Comparison of ENCODE assay signal across 9 mouse cellular contexts in the genomic region with DNA sequence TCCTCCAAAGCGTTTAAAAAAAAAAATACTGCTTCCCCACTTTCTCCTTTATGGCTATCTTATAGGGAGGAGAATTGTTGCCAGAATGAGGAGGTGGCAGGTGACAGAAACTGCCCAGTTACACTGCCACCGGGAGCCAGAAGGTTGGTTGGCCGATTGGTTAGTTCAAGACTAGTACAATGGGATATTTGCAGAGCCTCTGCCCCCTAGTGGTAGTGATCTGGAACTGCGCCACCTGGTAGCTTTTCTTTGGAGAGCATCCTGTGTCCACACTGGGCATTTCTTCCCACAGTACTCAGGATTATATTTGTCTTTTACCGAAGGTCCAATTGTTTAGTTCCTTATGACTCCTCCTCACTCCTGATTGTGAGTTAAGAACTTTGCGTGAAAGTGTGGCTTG. TPM values are rescaled to one million over a fixed set of nuclear protein-coding genes. Genes with fewer than 3 reads are reported as not detected.
A peak's percentile ranks its signal among the peaks of the same experiment; 100 is the strongest.
DNase-seq lines count a peak whose midpoint lies in the region; ATAC-seq and TF ChIP-seq lines count a peak whose summit lies in the region.
"Had no signal": no experiment of that assay in that cellular context is flagged by ENCODE, and none has a peak within 500 bp of the region (broad histone marks: within the 10 kb centered on the region; RNA-seq: fewer than 3 reads in every experiment).

No protein-coding gene starts in this region.

- peak; percentile 91 for TF ChIP-seq CTCF in left cerebral cortex, adult 2 months (IDR thresholded peaks at IDR 0.05)
- TF ChIP-seq CTCF in liver, postnatal 0 days (IDR thresholded peaks at IDR 0.05; ENCODE audit: low read depth): peak; percentile 93

- in situ Hi-C loops in ES-E14 (cut with MboI; ENCODE audit: low sequenced_read_pairs in 2 of 2, unreplicated experiment in 2 of 2): no loop called here

- TF ChIP-seq EP300 in liver, postnatal 0 days (IDR thresholded peaks at IDR 0.05; ENCODE audit: low read depth): no peak

- no peak overlapping the region for H3K4me3 ChIP-seq in left cerebral cortex, adult 2 months
- H3K4me3 ChIP-seq in ES-E14 (ENCODE audit: insufficient read depth in 1 of 2, low read depth in 1 of 2, low read length in 2 of 2, poor library complexity in 1 of 2, severe bottlenecking in 1 of 2): no peak overlapping the region
- H3K4me3 ChIP-seq in liver, postnatal 0 days (ENCODE audit: low read depth, low read length): no peak overlapping the region
- H3K4me3 ChIP-seq: heart, embryonic 13.5 days; myocyte had no signal

- 0 out of 2 replicates have a peak, but pooled peaks cover 6% of the 10 kb centered on the region for H3K27me3 ChIP-seq in liver, postnatal 0 days (ENCODE audit: insufficient read depth, low read length)

- peak; percentile 63 for ATAC-seq in erythroblast, adult 5-6 weeks (replicated peaks; ENCODE audit: low FRiP score, poor library complexity, severe bottlenecking)
- ATAC-seq in liver, postnatal 0 days: no peak

- peak in 1 of 2 experiments; percentile 53 for DNase-seq in left cerebral cortex, adult 2 months (ENCODE audit: extremely low spot score in 1 of 2, low spot score in 2 of 2)
- no peak for DNase-seq in left cerebral cortex, adult 8-10 months (ENCODE audit: low spot score in 2 of 2)
- peak; percentile 58 for DNase-seq in ES-E14 (ENCODE audit: low read depth, low spot score)
- DNase-seq in adrenal gland, postnatal 10 days: peak; percentile 72
- peak; percentile 67 for DNase-seq in liver, postnatal 0 days
- DNase-seq in spleen, postnatal 36 days (ENCODE audit: low spot score in 2 of 2): peak; percentile 24 to 56

- no peaks in the 10 kb centered on the region for H3K36me3 ChIP-seq in ES-E14 (ENCODE audit: control insufficient read depth, insufficient read depth, low read length, poor library complexity, severe bottlenecking)
- no peaks in the 10 kb centered on the region for H3K36me3 ChIP-seq in liver, postnatal 0 days (replicated peaks; ENCODE audit: insufficient read depth, low read length)
- H3K36me3 ChIP-seq: heart, embryonic 13.5 days had no signal

- no peak overlapping the region for H3K27ac ChIP-seq in left cerebral cortex, adult 2 months
- no peak overlapping the region for H3K27ac ChIP-seq in ES-E14 (ENCODE audit: insufficient read depth, low read depth, low read length, poor library complexity, severe bottlenecking)
- no peak overlapping the region for H3K27ac ChIP-seq in liver, postnatal 0 days (ENCODE audit: low read depth)
- H3K27ac ChIP-seq: heart, embryonic 13.5 days had no signal

- no peak overlapping the region for H3K4me2 ChIP-seq in liver, postnatal 0 days (ENCODE audit: low read depth, low read length)
- H3K4me2 ChIP-seq: heart, embryonic 13.5 days had no signal

- no peak overlapping the region for H3K9ac ChIP-seq in ES-E14 (ENCODE audit: insufficient read depth, low read depth, low read length, poor library complexity, severe bottlenecking)
- H3K9ac ChIP-seq in liver, postnatal 0 days (replicated peaks): no peak overlapping the region
- H3K9ac ChIP-seq: heart, embryonic 13.5 days had no signal

- intact Hi-C loops in left cerebral cortex, adult 2 months (cut with DNase I): no loop called here

- no peaks in the 10 kb centered on the region for H3K4me1 ChIP-seq in ES-E14 (ENCODE audit: control insufficient read depth in 2 of 2, insufficient read depth in 2 of 2, low read length in 2 of 2, poor library complexity in 1 of 2)
- H3K4me1 ChIP-seq in liver, postnatal 0 days (ENCODE audit: insufficient read depth): peaks cover 7% of the 10 kb centered on the region

- WGBS in liver, postnatal 0 days (ENCODE audit: insufficient replicate concordance): 23% methylated on average over 6 of the region's 6 CpGs

- no peaks in the 10 kb centered on the region for H3K9me3 ChIP-seq in ES-E14 (ENCODE audit: control insufficient read depth, insufficient read depth, low read depth, low read length)
- H3K9me3 ChIP-seq in liver, postnatal 0 days (ENCODE audit: low read length): no peaks in the 10 kb centered on the region
- H3K9me3 ChIP-seq: heart, embryonic 13.5 days had no signal

TF ChIP-seq in ES-E14, 5 proteins besides CTCF, POLR2A, EP300 and RAD21:
- TF ChIP-seq ZNF384 (IDR thresholded peaks at IDR 0.05; ENCODE audit: low read depth, low read length): no peak
- no peak for TF ChIP-seq CHD2 (IDR thresholded peaks at IDR 0.05; ENCODE audit: low read depth, low read length)
- TF ChIP-seq HCFC1 (IDR thresholded peaks at IDR 0.05; ENCODE audit: borderline replicate concordance, insufficient read depth, low read length): no peak
- no peak for TF ChIP-seq ZC3H11A (IDR thresholded peaks at IDR 0.05; ENCODE audit: borderline replicate concordance, low read depth, low read length)
- no peak for TF ChIP-seq MAFK (IDR thresholded peaks at IDR 0.05; ENCODE audit: insufficient read depth, low read depth, low read length)

RNA-seq across cellular contexts. Expression of a gene that starts 15.9 kb away (rescaled TPM):
- total RNA-seq in left cerebral cortex, adult 2 months (2021): 1 to 10 TPM; 3.3 to 3.7 TPM
- 1 to 10 TPM; 4.2 to 7.1 (median 4.7) TPM for total RNA-seq in left cerebral cortex, adult 8-10 months (2022)
- 0.27 TPM in 1 of 2 replicates, not detected in the other for total RNA-seq in ES-E14 (2012; rRNA removed)
- 10 to 100 TPM in 1 of 2 experiments, 1 to 10 TPM in 1; 5.5 to 20.3 TPM for total RNA-seq in adrenal gland, postnatal 10 days (2021)
- 0.63 TPM in 1 of 2 replicates, not detected in the other for total RNA-seq in erythroblast, adult 5-6 weeks (2015; ENCODE audit: low replicate concordance)
- total RNA-seq in erythroblast, adult 5-6 weeks (2017; ENCODE audit: low replicate concordance): 0.09 and 0.28 TPM in 2 replicates
- polyA plus RNA-seq in liver, postnatal 0 days (2015; fragmentation: Nextera tagmentation; extraction: Ambion mirVana): 5.7 and 5.9 TPM in 2 replicates

RNA-seq across cellular contexts. Expression of a gene that starts 16.8 kb away (rescaled TPM):
- 10 to 100 TPM; 34.2 to 35.1 TPM for total RNA-seq in left cerebral cortex, adult 2 months (2021)
- total RNA-seq in left cerebral cortex, adult 8-10 months (2022): 10 to 100 TPM; 17.2 to 21.0 (median 18.4) TPM
- total RNA-seq in ES-E14 (2012; rRNA removed): 4.8 and 7.0 TPM in 2 replicates
- 1 to 10 TPM; 3.6 to 4.4 TPM for total RNA-seq in adrenal gland, postnatal 10 days (2021)
- total RNA-seq in erythroblast, adult 5-6 weeks (2015; ENCODE audit: low replicate concordance): 46.6 and 48.4 TPM in 2 replicates
- total RNA-seq in erythroblast, adult 5-6 weeks (2017; ENCODE audit: low replicate concordance): 67.2 and 67.9 TPM in 2 replicates
- 8.2 and 9.2 TPM in 2 replicates for polyA plus RNA-seq in liver, postnatal 0 days (2015; fragmentation: Nextera tagmentation; extraction: Ambion mirVana)

RNA-seq across cellular contexts. Expression of a gene that starts 35.9 kb away (rescaled TPM):
- total RNA-seq in left cerebral cortex, adult 2 months (2021): 1 to 10 TPM; 2.6 to 3.7 TPM
- total RNA-seq in left cerebral cortex, adult 8-10 months (2022): 1 to 10 TPM; 3.4 to 5.0 (median 4.2) TPM
- total RNA-seq in ES-E14 (2012; rRNA removed): 2.1 and 3.8 TPM in 2 replicates
- total RNA-seq in adrenal gland, postnatal 10 days (2021): 1 to 10 TPM in 1 of 2 experiments, under 1 TPM in 1; 0.99 to 1.3 TPM
- not detected in 2 replicates for total RNA-seq in erythroblast, adult 5-6 weeks (2015; ENCODE audit: low replicate concordance)
- total RNA-seq in erythroblast, adult 5-6 weeks (2017; ENCODE audit: low replicate concordance): 0.42 TPM in 1 of 2 replicates, not detected in the other
- 0.14 TPM in 1 of 2 replicates, not detected in the other for polyA plus RNA-seq in liver, postnatal 0 days (2015; fragmentation: Nextera tagmentation; extraction: Ambion mirVana)

RNA-seq across cellular contexts. Expression of a gene that starts 53.9 kb away (rescaled TPM):
- total RNA-seq in left cerebral cortex, adult 2 months (2021): 100 to 1,000 TPM; 220 to 238 TPM
- 100 to 1,000 TPM; 253 to 278 (median 258) TPM for total RNA-seq in left cerebral cortex, adult 8-10 months (2022)
- total RNA-seq in ES-E14 (2012; rRNA removed): 86.2 and 107 TPM in 2 replicates
- total RNA-seq in adrenal gland, postnatal 10 days (2021): 10 to 100 TPM; 94.4 to 99.7 TPM
- 21.5 and 31.8 TPM in 2 replicates for total RNA-seq in erythroblast, adult 5-6 weeks (2015; ENCODE audit: low replicate concordance)
- 46.3 and 55.2 TPM in 2 replicates for total RNA-seq in erythroblast, adult 5-6 weeks (2017; ENCODE audit: low replicate concordance)
- 58.1 and 59.1 TPM in 2 replicates for polyA plus RNA-seq in liver, postnatal 0 days (2015; fragmentation: Nextera tagmentation; extraction: Ambion mirVana)

Comparison
In these comparisons a context has a peak if more than half of its experiments do, and no peak if none do; other contexts are left out.
1. DNase-seq: peak in ES-E14 (single experiment), adrenal gland, postnatal 10 days (single experiment), liver, postnatal 0 days (single experiment) and spleen, postnatal 36 days (2 of 2); none in left cerebral cortex, adult 8-10 months (0 of 2).